Mouse (Mus musculus) adrenal gland, adult 2 months (tissue): ENCODE measurements around the gene Lrit2. TPM values are rescaled to one million over a fixed set of nuclear protein-coding genes. Genes with fewer than 3 reads are reported as not detected.

Experiments used
- DNase-seq: peaks from one replicate; pipeline ENCODE4 v3.0.0; 2021
- long read RNA-seq: library from polyadenylated mRNA; stranded (forward); transcript quantifications from one replicate; pipeline ENCODE4 v2.0.0, GENCODE M21; 2021
- polyA plus RNA-seq: library from polyadenylated mRNA; depleted of rRNA; stranded (reverse); fragments of >200 nt; gene quantifications from 2 replicates; pipeline ENCODE4 v1.2.3, GENCODE M21; 2012; rRNA removed
- total RNA-seq, 2 experiments: library from RNA; stranded (reverse); gene quantifications; 2 replicates each; pipeline ENCODE4 v1.2.3; 2021

Gene Lrit2
- total RNA-seq, result not detected
- polyA plus RNA-seq, result not detected in 2 replicates
- long read RNA-seq, result 0 reads

DNA sequence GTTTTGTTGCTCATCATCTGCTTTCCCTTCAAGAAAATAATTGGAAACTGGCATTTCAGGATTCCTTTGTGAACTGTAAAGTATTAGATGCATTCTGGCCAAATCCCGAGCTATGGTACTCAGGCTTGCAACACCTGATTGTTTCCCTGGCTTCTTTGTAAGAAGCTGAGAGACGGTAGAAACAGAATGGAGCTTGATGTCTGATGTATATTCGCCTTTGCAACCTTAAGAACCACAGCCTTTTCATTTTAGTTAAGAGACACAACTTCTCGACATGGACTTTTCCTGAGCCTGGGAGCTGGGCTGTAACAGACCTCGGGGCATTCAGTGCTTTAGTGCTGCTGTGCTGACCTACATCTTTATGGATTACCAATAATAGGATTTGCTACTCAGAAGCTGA lies at the start of gene Lrit2:
Gene Lrit2, plus strand, starts transcription at position 301 of the 400 bp plus-strand sequence.
- no peak for DNase-seq

GRCm38 (mm10) chr14:37027248-37027933 lies 40.3 kb upstream of the Lrit2 start:
- DNase-seq, result no peak

- no peak for DNase-seq
Measured at GRCm38 (mm10) chr14:37027951-37028350, 39.8 kb upstream of the Lrit2 start.

DNA sequence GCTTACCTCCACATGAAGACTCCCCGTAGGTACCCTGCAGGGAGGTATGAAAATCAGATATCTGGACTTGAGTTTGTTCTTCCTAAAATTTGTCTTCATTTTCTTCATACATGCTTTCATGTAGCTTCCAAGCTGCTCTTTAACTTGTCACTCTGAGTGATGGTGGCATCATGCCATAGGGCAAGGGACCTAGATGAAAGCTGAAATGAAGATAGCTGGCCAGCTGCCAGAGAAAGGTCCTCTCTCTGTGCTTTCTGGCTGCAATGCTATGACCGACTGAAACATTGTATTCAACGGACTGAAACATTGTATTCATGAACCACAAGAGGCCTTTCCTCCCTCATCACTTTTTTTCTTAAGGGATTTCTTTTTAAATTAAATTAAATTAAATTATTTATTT lies 39.2 kb upstream of the Lrit2 start:
- DNase-seq, result no peak

GRCm38 (mm10) chr14:37032481-37033104 lies 35.1 kb upstream of the Lrit2 start:
- no peak for DNase-seq

- DNase-seq, result peak; percentile 71
Measured at GRCm38 (mm10) chr14:37033241-37033640, 34.5 kb upstream of the Lrit2 start.

DNA sequence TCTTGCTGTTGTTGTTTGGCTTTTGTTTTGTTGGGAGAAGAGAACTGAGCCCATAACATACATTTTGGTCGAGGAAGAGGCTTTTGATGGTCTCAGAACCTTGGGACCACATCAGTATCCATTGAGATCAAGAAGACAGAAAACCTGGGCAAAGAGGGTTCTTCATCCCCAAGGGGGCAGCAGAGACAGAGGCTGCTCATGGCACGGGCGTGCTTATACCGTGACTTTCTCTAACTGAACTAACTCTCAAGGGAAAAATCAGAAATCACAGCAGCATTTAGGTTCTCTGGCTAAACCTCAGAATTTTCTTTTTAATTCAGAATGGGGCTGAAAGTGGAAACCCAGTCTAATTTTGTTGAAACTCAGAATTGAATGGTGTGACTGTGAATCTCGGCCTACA lies 33.3 kb upstream of the Lrit2 start:
- no peak for DNase-seq

GRCm38 (mm10) chr14:37048914-37049410 lies 18.8 kb upstream of the Lrit2 start, which contains the start of gene Rgr:
Gene Rgr, minus strand, starts transcription at chr14:37048964.
- DNase-seq, result no peak

DNA sequence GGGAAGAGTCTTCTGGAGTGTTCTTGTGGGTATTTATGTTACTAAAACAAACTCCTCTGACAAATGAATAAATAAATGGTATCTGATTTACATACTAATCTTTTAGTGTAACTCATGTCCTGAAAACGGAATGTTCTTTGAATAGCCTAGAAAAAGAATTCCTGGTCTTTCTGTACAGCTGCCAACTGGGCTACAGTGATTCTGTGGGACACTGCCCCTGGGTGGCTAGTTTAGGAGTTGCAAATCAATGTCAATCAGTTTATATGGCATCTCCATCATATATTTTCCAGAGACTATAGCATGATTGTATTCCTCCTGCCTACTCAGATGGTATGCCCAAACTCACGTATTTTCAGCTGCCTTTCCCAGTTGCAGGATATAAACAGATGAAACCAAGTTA lies 2.9 kb upstream of the Lrit2 start:
- DNase-seq, result no peak

DNA sequence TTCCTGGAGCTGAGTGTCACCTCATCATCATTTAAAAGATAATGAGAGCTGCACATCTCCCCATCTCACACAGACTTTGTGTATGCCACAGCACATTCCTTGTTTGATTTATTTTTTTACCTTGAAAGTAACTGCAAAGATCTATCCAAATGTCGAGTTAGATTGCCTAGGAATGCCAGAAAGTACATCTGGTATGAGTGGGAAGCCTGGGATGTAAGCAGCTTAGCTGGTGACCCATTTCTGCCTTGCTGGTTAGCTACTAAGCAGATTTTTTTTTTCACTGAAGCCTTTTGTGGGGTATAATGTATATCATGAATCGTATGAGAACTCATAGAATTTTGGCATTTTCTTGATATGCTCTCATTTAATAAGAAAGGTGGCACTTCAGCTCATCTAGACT lies 1.1 kb upstream of the Lrit2 start:
- DNase-seq, result no peak

GRCm38 (mm10) chr14:37068516-37068915 lies 787 bp downstream of the Lrit2 start:
- peak; percentile 46 for DNase-seq

- DNase-seq, result no peak
Measured at GRCm38 (mm10) chr14:37080724-37081123, 13.0 kb downstream of the Lrit2 start.

DNA sequence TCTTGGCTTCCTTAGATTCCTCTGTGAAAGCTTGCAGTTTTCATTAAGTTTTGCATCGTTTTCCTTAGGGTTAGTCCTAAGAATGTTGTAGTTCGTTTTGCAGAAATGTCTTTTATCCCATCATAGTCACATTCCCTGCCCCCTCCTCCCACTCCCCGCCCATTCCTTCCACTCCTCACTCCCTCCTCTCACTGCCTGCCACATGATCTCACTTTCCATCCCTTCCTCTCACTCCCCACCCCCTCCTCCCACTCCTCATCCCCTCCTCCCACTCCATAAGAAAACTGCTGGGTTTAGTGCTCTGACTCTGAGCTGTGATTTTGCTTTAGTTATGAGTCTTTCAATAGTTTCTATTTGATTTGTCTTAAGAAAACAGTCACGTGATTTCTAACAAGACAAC lies 16.0 kb downstream of the Lrit2 start:
- no peak for DNase-seq

- DNase-seq, result no peak
Measured at GRCm38 (mm10) chr14:37094436-37094835, 26.7 kb downstream of the Lrit2 start.

DNA sequence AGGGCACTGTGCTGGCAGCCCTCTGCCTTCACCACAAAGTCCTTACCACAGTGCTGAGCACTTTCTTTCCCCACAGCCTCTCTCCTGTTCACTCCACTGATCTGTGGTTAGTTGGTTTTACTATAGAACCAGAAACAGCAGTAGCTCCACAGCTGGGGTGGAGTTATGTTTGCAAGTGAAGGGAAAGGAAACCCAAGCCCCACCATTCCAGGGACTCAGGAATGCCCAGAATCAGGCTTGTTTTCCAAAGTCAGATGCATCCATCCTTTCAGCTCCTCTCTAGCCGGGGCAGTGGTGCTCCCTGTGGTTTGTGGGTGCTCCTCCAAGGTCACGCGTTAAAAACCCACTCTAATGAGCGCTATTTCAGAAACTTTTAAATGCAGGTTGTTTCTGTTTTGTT lies 27.8 kb downstream of the Lrit2 start:
- DNase-seq, result no peak

- DNase-seq, result peak; percentile 19
Measured at GRCm38 (mm10) chr14:37097956-37098530, 30.3 kb downstream of the Lrit2 start, which contains the start of gene Cdhr1. Gene Cdhr1, minus strand, starts transcription at chr14:37098347.

- no peak for DNase-seq
Measured at GRCm38 (mm10) chr14:37101531-37101930, 33.8 kb downstream of the Lrit2 start.

- no peak for DNase-seq
Measured at GRCm38 (mm10) chr14:37102484-37102883, 34.8 kb downstream of the Lrit2 start.

DNA sequence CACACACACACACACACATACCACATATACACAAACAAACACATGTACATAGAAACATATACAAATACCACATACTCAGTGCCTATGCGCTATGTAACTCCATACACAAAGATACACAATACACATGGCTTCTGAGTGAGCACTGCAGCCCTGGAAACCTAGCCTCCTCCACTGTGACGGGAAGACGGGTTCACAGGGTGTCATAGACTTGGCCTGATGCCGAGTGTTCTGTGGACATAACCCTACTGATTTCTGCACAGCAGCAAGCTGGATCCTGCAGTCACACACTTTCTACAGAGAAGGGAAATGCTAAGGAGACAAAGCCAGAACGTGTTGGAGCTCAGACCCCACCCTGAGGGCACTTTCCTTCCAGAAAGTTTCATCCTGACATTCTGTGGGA lies 37.0 kb downstream of the Lrit2 start:
- DNase-seq, result peak; percentile 18

- DNase-seq, result no peak
Measured at GRCm38 (mm10) chr14:37105846-37106245, 38.1 kb downstream of the Lrit2 start.

DNA sequence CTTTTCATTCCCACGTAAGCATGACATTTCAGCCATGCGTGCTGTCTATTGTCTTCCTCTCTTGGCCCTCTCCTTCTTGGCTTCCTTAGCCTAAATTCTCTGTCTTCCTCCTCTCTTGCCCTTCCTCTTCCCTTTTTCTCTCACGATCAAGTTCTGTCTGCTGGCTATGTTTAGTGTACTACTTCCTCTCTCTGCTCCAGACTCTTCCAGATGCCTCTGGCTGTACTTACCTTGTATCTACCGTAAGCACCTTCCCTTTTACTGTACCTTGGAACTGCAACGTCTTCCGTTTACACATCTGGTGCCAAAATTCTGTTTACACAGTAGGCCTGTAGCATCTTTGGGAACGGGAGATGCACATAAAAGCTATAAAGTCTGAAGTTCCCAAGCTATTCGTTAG lies 41.7 kb downstream of the Lrit2 start:
- no peak for DNase-seq

GRCm38 (mm10) chr14:37109975-37110374 lies 42.2 kb downstream of the Lrit2 start:
- no peak for DNase-seq

- no peak for DNase-seq
Measured at GRCm38 (mm10) chr14:37110456-37110855, 42.7 kb downstream of the Lrit2 start.
